Mouse (Mus musculus) CD4-positive, CD25-positive, alpha-beta regulatory T cell, adult 4 months (primary cell): ENCODE results near the gene Fchsd2. TPM values are rescaled to one million over a fixed set of nuclear protein-coding genes. Genes with fewer than 3 reads are reported as not detected.
A peak's percentile ranks its signal among the peaks of the same experiment; 100 is the strongest.

Experiments
- ATAC-seq: one replicate; pipeline ENCODE4 v1.8.0; 2017
- polyA plus RNA-seq, 2 experiments: library from polyadenylated mRNA; unstranded; fragments of 100-300 nt; shearing (Covaris generic); gene quantifications; one replicate each; pipeline ENCODE4 v1.2.1; 2017

The Fchsd2 gene
- polyA plus RNA-seq, 2 experiments from 2014 or later = 38.9 to 44.1 TPM

DNA sequence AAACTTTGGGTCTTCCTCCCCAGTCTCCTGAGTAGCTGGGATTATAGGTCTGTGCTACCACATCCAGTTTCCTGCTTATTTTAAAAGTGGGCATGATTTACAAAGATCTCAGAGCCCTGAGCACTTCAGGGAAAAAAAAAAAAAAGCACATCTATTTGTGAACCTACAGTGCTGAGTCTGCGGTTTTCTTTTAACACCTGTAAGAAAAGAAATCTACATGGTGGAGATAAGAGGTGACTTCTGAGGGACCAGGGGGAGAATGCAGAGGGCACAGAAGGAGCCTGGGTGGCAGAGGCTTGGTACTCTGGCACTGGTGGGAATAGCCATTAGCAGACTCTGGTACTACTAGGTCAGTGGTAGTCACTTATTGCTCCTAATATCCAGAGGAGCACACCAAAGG, 227.1 kb downstream of the Fchsd2 start:
- no peak for ATAC-seq

DNA sequence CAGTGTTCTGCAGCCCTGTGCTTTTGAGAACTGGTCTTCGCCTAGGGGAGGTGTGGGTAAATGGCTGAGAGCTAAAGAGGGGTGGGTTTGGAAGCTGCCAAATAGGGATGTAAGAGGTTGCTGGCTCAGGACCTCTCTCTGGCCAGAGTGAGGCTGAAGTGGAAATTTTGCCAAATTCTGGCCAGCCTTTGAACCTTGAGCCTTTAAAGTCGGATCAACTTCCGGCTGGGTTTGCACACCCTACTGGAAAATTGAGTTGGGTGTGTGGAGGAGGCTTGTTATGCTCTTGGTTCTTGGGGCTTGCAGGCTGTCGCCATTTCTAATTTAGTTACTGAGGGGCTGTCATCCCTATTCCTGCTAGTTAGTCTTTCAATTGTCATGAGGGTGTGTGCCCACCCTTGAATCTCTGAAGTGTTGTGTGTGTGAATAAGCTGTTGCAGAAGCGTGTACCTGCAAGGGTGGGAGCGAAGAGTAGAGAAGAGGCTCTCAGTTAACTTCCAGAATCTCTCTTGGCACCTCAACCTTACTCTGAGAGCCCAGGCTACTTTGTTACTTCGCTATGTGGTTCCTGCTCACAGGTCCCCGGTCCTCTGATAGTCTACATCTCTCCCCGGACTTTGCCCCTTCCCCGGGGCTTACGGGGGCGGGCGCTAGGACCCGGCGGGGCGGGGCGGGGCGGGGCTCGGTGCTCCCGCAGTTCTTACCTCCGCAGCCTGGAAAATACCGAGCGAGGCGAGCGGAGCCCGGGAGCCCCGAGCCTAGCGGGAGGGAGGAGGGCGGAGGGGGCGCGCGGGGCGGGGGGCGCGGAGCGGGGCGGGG, 227.9 kb downstream of the Fchsd2 start:
- peak; percentile 47 for ATAC-seq

DNA sequence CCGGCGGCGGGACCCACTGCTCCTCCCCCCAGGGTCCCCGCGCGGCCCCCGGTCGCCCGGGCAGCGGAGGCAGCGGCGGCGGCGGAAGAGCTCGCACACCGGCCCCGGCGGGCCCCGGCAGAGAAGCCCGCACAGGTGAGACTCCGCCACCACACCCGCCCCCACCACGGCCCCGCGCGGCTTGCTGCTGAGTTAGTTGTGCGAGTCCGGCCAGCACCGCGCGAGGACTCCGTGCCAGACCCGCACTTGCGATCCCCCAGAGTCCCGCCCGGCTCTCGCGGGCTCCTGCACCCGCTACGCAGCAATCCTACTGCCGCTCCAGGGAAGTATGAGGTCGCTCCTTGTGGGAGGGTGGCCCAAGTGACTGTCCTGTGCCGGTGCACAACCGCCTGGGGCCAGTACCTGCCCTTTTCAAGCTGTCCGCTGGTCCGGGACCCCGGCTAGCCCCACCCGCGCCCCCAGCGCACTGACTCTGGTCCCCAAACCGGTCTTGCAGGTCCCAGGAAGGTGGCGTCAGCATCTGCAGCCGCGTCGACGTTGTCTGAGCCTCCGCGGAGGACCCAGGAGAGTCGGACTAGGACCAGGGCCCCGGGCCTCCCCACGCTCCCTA, 228.7 kb downstream of the Fchsd2 start:
- peak; percentile 56 for ATAC-seq

DNA sequence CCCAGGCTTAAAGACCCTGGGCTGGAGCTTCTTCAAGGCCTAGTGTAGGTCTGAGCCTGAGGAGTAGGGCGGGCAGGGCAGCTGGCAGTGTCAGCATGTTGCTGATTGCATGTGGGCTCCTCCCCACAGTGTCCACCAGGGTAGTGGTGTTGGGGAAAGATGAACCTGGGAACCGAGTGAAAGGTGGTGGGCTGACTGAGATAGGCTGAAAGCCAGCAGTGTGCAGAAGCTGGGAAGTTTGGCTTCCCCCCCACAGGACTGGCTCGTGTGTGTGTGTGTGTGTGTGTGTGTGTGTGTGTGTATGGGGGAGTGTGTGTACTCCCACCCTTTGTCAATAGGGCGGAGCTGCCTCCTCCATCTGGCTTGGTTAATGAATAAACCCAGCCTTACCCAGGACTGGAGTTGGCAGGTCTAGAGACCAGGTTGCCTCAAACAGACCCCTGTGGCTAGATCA, 230.5 kb downstream of the Fchsd2 start:
- no peak for ATAC-seq

DNA sequence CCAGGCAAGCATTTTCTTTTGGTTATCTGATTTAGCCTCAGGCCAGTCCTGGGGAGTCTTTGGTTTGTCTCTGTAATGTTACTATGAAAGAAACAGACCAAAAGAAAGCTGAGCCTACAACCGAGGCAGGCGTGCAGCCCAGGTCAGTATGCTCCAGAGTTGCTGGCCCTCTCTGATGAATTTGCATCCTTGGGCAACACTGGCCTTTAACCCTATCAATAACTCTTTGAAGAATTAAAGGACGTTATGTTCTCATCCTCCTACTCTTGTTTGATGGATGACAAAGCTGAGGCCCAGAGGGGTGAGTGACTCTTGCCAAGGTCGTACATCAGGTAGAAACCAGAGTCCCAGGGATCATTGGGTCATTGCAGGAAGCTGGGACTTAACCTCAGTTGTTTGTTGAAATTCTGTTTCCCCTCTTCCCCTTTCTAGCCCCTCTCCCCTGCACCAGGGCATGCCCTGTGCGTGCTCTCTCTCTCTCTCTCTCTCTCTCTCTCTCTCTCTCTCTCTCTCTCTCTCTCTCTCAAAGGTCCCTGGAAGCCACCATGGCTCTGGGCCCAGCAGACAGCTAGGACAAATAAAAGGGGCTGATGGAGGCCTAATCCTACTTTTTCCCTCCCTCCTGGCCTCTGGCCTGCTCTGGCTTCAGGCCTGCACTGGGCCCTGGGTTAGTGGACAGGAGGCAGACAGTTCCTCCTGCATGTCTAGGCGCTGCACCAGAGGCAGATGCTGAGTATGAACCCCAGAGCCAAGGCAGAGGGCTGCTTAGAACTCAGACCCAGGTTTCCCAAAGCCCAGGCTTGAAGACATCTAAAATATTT, 231.7 kb downstream of the Fchsd2 start:
- ATAC-seq = no peak

DNA sequence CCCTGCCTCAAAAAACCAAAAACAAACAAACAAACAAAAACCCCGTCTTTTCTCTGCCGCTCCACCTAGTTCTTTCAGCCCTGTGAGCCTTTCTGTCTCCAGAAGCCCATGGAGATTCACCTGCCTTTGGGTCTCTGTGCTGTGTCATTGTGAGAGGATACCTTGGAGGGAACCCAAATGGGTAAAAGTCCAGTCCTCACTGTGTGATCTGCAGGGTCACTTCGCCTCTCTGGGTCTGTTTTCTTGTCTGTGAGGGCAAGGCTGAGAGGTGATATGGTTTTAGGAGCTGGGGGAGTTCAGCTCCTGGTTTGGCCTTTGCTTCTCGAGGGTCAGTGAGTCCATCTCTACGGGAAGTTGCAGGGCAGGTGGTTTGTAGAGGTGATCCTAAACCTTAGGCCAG, 233.3 kb downstream of the Fchsd2 start:
- ATAC-seq = no peak

DNA sequence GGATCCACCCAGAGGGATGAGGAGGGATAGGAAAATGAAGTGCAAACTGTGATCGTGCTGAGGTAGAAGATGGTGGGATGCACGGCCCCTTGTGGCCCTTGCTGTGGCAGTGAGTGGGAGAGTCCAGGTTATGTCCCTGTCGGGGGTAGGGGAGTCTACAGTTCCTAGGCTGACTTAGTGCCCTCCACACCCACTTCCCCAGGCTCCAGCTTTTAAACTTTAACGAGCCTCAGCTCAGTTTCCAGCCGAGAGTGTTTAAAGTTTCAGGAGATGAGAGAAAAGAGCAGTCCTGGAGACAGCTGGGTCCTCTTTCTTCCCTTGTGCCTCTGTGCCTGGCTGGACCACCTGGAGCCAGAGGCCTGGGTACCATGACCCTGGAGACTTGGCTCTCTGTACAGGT, 234.6 kb downstream of the Fchsd2 start:
- ATAC-seq = no peak

DNA sequence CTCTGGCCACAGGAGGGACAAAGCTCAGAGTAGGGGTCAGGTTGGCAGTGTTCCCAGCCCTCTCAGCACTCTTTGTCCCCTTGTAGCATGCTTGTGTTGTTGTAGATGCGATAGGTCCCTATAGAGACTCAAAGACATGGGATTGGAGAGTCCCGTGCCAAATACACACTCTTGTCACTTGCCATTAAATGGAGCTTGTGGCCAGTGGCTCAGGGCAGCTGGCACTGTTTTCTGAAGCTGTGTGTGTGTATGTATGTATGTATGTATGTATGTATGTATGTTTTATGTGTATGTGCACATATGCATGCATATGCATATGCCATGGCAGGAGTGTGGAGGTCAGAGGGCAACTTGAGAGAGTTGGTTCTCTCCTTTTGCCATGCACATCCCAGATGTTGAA, 235.1 kb downstream of the Fchsd2 start:
- no peak for ATAC-seq

DNA sequence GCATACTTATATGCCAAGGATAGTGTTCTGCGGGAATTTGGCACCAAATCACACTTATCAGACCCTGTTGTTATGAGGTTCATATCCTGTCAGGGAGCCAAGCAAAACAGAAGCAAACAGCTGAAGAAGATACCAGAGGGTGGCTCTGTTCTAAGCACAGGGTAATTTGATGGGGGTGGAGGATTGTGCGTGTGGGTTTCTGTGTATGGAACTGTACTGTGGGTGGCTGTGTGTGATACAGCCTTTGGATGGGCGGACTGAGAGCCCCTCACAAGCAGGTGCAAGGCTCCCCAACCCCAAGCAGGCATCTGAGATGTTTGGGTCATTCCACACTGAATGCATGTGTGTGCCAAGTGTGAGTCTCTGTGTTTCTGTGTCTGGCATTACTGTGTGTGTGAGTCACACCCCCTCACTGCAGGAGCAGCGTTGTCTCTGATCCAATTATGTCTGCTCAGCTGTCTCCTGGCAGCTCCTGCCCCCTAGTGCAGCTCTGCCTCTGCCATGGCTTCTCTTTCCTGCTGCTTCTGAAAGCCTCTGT, 236.0 kb downstream of the Fchsd2 start:
- no peak for ATAC-seq

DNA sequence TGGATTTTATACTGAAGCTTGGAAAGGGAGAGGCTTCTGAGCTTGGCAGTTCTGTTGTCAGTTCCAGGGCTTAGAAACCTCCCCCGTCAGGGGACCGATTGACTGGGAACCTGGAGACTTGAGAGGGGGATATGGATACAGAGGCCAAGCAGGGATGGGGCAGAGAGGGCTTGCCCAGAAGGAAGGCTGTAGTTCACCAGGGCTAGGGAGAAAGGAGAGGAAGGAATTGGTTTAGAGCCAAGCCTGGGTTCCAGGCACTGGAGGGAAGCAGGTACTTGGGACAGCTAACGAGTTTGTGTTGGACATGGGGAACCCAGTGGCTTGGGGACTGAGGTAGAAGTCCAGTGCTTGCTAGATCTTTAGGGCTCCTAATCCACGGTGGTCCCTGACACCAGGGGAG, 236.9 kb downstream of the Fchsd2 start:
- no peak for ATAC-seq

DNA sequence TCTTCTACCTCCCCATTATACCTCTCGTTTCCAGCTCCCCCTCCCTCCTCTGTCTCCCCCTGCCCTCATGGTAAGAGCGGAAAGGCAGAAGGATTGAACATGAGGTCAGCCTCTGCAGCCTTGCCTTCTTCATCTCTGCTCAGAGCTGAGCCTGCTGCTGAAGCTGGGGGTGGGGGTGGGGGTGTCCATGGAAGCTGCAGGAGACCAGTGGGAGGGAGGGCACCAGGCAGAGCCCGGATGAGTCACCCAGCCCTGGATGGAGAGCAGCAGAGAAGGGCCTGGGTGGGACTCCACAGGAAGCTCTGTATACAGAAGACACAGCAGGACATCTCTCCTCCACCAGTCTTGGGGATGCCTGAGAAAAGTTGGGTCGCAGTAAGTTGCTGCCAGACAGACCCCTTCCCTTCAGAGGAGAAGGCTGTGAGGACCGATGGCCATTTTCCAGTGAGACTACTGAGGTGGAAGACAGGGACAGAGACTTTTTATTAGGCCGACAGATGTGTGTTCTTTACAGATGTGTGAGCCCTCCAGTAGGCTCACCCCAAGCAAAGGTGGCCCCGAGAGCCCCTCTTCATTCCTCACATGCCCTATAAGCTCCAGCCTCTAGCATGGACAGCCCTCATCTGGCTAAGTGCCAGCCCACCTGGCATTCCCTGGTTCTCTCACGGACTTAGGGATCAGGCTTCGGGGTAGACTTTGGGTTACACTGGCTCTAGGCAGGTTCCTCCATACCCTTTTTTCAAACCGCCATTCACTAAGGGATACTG, 237.6 kb downstream of the Fchsd2 start:
- no peak for ATAC-seq

DNA sequence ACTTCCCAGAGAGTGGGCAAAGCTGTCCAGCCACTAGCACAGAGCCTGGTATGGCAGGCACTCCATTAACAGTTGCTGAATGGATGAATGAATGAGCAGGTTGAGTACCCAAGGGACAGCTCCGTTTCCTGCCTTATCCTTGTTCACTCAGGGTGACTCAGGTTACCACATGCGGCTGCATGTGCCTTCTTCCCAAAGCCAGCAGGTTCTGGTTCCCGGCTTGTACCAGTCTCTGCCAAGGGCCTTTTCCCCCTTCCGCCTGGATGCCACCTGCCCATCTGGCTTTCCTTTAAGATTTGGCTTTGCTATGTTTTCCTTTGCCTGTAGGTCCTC, 238.1 kb downstream of the Fchsd2 start:
- no peak for ATAC-seq

DNA sequence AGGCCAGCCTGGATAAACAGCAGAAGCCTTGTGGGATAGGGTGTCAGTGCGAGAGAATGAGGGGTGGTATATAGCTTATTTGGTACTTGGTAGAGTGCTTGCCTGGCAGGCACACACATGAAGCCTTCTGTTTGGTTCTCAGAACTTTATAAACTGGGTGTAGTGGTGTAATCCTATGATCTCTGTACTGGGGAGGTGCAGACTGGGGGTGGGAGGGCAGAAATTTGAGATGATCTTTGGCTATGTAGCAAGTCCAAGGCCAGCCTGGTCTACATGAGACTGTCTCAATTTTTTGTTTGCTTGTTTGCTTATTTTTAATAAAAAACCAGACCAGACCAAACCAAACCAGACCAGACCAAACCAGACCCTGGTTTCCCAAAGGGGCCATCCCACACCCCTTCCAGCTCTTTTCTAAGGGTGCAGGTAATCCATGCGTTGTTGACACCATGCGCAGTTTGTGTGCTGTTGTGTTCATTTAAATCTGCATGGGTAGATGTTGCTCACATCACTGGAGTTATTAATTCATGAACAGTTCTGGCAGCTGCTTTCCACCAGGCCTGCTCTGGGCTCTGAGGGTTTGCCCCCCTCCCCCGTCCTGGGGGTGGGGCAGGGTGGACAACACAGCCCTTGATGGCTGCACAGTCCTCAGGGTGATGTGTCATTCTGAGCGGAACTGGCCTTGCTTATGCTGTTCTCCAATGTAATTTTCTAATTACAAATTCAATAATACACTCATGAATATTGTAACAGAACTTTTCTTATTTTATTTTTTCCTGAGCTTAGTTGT, 239.6 kb downstream of the Fchsd2 start:
- no peak for ATAC-seq

Other genes starting within 250 kb of the Fchsd2 start
- gene Relt, start 229.4 kb upstream of the Fchsd2 start, polyA plus RNA-seq = 10 to 100 TPM; 16.4 to 24.4 TPM
- not detected for gene Arhgef17, start 160.8 kb upstream of the Fchsd2 start, polyA plus RNA-seq
- gene P2ry6, start 118.2 kb upstream of the Fchsd2 start, polyA plus RNA-seq = not detected
- not detected for gene P2ry2, start 80.0 kb upstream of the Fchsd2 start, polyA plus RNA-seq
- gene Atg16l2, start 209.4 kb downstream of the Fchsd2 start, polyA plus RNA-seq = 10 to 100 TPM; 46.7 to 58.1 TPM
- 1 to 10 TPM in 1 of 2 experiments, under 1 TPM in 1; 0.76 to 4.8 TPM for gene Stard10, start 224.2 kb downstream of the Fchsd2 start, polyA plus RNA-seq